Mouse (Mus musculus): ENCODE results near the gene Hoxb9. TPM values are rescaled to one million over a fixed set of nuclear protein-coding genes. Genes with fewer than 3 reads are reported as not detected.

The Hoxb9 gene
- polyA plus RNA-seq, 1 experiment from 2014 or later = not detected

GRCm38 (mm10) chr11:96322738-96323137 is 51.5 kb downstream of the Hoxb9 start:
- H3K27ac ChIP-seq (ENCODE audit: low read depth, low read length) = no peak overlapping the region
- no peak overlapping the region for H3K9ac ChIP-seq (ENCODE audit: low read length)
- H3K27me3 ChIP-seq (ENCODE audit: control insufficient read depth, insufficient read depth, low read length) = peaks cover 100% of the 10 kb centered on the region

GRCm38 (mm10) chr11:96323154-96323553 is 51.9 kb downstream of the Hoxb9 start, which contains the start of gene Hoxb3:
TSS of gene Hoxb3 (plus strand) at chr11:96323326.
- DNase-seq (ENCODE audit: low spot score, missing footprints) = no peak
- H3K4me2 ChIP-seq = no peak within 1 kb of the TSS
- 1% methylated on average over 10 of the region's 10 CpGs for WGBS
- H3K4me1 ChIP-seq (ENCODE audit: control insufficient read depth, insufficient read depth, low read length) = peaks cover 5% of the 10 kb centered on the region
- H3K9ac ChIP-seq (ENCODE audit: low read length) = no peak within 1 kb of the TSS
- peaks cover 100% of the 10 kb centered on the region for H3K27me3 ChIP-seq (ENCODE audit: control insufficient read depth, insufficient read depth, low read length)
- no peaks in the 10 kb centered on the region for H3K36me3 ChIP-seq (ENCODE audit: control insufficient read depth, insufficient read depth, low read length)
- H3K9me3 ChIP-seq (ENCODE audit: control insufficient read depth, low read length) = no peaks in the 10 kb centered on the region
- no peak for ATAC-seq (ENCODE audit: low FRiP score)
- no peak within 1 kb of the TSS for H3K27ac ChIP-seq (ENCODE audit: low read depth, low read length)
- no peak within 1 kb of the TSS for H3K4me3 ChIP-seq (ENCODE audit: low read depth, low read length)

More at GRCm38 (mm10) chr11:96322738-96323137, 51.5 kb downstream of the Hoxb9 start:
- Histone ChIP-seq H3K9me3 (ENCODE audit: control insufficient read depth, low read length) (no peaks in the 10 kb centered on the region), H3K36me3 (ENCODE audit: control insufficient read depth, insufficient read depth, low read length) (no peaks in the 10 kb centered on the region), H3K4me2 (no peak overlapping the region), H3K4me1 (ENCODE audit: control insufficient read depth, insufficient read depth, low read length) (peaks cover 5% of the 10 kb centered on the region), H3K4me3 (ENCODE audit: low read depth, low read length) (no peak overlapping the region)
- ATAC-seq (ENCODE audit: low FRiP score) (no peak), DNase-seq (ENCODE audit: low spot score, missing footprints) (no peak)
- WGBS = 5% methylated on average over 6 of the region's 6 CpGs

GRCm38 (mm10) chr11:96324125-96324524 is 52.9 kb downstream of the Hoxb9 start:
- peaks cover 100% of the 10 kb centered on the region for H3K27me3 ChIP-seq (ENCODE audit: control insufficient read depth, insufficient read depth, low read length)
- H3K27ac ChIP-seq (ENCODE audit: low read depth, low read length) = no peak overlapping the region
- DNase-seq (ENCODE audit: low spot score, missing footprints) (no peak), ATAC-seq (ENCODE audit: low FRiP score) (no peak)
- no peaks in the 10 kb centered on the region for H3K9me3 ChIP-seq (ENCODE audit: control insufficient read depth, low read length)
- 1% methylated on average over 5 of the region's 5 CpGs for WGBS
- no peaks in the 10 kb centered on the region for H3K36me3 ChIP-seq (ENCODE audit: control insufficient read depth, insufficient read depth, low read length)
- H3K4me3 ChIP-seq (ENCODE audit: low read depth, low read length) = no peak overlapping the region
- H3K4me1 ChIP-seq (ENCODE audit: control insufficient read depth, insufficient read depth, low read length) = peaks cover under 1% of the 10 kb centered on the region; the same call in 1 of the 2 replicates
- H3K9ac ChIP-seq (ENCODE audit: low read length) = no peak overlapping the region
- no peak overlapping the region for H3K4me2 ChIP-seq

DNA sequence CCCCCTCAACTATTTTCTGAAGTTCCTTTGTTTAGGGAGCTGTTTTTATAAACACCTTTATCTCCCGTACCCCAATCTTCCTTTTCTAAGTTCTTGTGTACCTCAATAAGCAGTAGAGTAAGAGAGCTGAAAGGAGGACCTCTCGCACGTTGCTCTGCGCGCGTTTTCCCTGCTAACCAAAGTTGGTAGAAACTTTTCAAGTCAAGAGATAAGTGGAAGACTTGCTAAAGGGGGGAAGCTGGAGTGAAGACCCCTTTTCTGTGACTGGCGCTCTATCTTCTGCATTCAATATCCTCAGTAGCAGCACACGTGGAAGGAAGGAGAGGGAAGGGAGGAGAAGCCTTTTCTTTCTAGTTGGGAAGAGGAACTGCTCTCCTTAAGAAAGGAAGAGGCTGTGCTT is 53.7 kb downstream of the Hoxb9 start:
- no peaks in the 10 kb centered on the region for H3K9me3 ChIP-seq (ENCODE audit: control insufficient read depth, low read length)
- H3K9ac ChIP-seq (ENCODE audit: low read length) = no peak overlapping the region
- H3K4me3 ChIP-seq (ENCODE audit: low read depth, low read length) = no peak overlapping the region
- no peak overlapping the region for H3K4me2 ChIP-seq
- no peaks in the 10 kb centered on the region for H3K36me3 ChIP-seq (ENCODE audit: control insufficient read depth, insufficient read depth, low read length)
- ATAC-seq (ENCODE audit: low FRiP score) (no peak), DNase-seq (ENCODE audit: low spot score, missing footprints) (no peak)
- 2% methylated on average over 8 of the region's 8 CpGs for WGBS
- H3K4me1 ChIP-seq (ENCODE audit: control insufficient read depth, insufficient read depth, low read length) = no peaks in the 10 kb centered on the region
- H3K27me3 ChIP-seq (ENCODE audit: control insufficient read depth, insufficient read depth, low read length) = peaks cover 100% of the 10 kb centered on the region
- no peak overlapping the region for H3K27ac ChIP-seq (ENCODE audit: low read depth, low read length)

GRCm38 (mm10) chr11:96325747-96326212 is 54.5 kb downstream of the Hoxb9 start:
- Histone ChIP-seq H3K36me3 (ENCODE audit: control insufficient read depth, insufficient read depth, low read length) (no peaks in the 10 kb centered on the region), H3K4me3 (ENCODE audit: low read depth, low read length) (no peak overlapping the region), H3K4me1 (ENCODE audit: control insufficient read depth, insufficient read depth, low read length) (no peaks in the 10 kb centered on the region), H3K9me3 (ENCODE audit: control insufficient read depth, low read length) (no peaks in the 10 kb centered on the region), H3K27me3 (ENCODE audit: control insufficient read depth, insufficient read depth, low read length) (peaks cover 100% of the 10 kb centered on the region), H3K4me2 (no peak overlapping the region), H3K9ac (ENCODE audit: low read length) (no peak overlapping the region), H3K27ac (ENCODE audit: low read depth, low read length) (no peak overlapping the region)
- DNase-seq (ENCODE audit: low spot score, missing footprints) (no peak), ATAC-seq (ENCODE audit: low FRiP score) (no peak)
- 2% methylated on average over 22 of the region's 22 CpGs for WGBS

MicroRNA genes within 50 kb of the gene (microRNA counts, 519-probe panel; counts per million panel counts)
- microRNA mmu-miR-10a (1,880 counts per million, percentile 3 among the panel's probes with 10 or more counts), microRNA mmu-miR-196a (not detected)

Small RNAs within 50 kb of the gene (microRNA-seq; reads per million reads assigned to microRNA genes)
- gene Mir10a = 130 reads per million, percentile 57 among the genes with 10 or more reads in this experiment
- not detected for gene Mir196a-1

Other genes starting within 250 kb of the Hoxb9 start
- gene Gip, start 246.9 kb upstream of the Hoxb9 start, polyA plus RNA-seq (2014; fragmentation: Nextera tagmentation; extraction: Ambion mirVana) = not detected in 2 replicates
- gene Snf8, start 236.6 kb upstream of the Hoxb9 start, polyA plus RNA-seq (2014; fragmentation: Nextera tagmentation; extraction: Ambion mirVana) = 36.7 and 43.0 TPM in 2 replicates
- 21.5 and 22.3 TPM in 2 replicates for gene Ube2z, start 206.1 kb upstream of the Hoxb9 start, polyA plus RNA-seq (2014; fragmentation: Nextera tagmentation; extraction: Ambion mirVana)
- gene Atp5g1, start 195.8 kb upstream of the Hoxb9 start, polyA plus RNA-seq (2014; fragmentation: Nextera tagmentation; extraction: Ambion mirVana) = 405 and 437 TPM in 2 replicates
- gene Calcoco2, start 159.5 kb upstream of the Hoxb9 start, polyA plus RNA-seq (2014; fragmentation: Nextera tagmentation; extraction: Ambion mirVana) = not detected in 2 replicates
- not detected in 2 replicates for gene Ttll6, start 137.7 kb upstream of the Hoxb9 start, polyA plus RNA-seq (2014; fragmentation: Nextera tagmentation; extraction: Ambion mirVana)
- gene Hoxb13, start 77.1 kb upstream of the Hoxb9 start, polyA plus RNA-seq (2014; fragmentation: Nextera tagmentation; extraction: Ambion mirVana) = not detected in 2 replicates
- gene Hoxb8, start 10.4 kb downstream of the Hoxb9 start, polyA plus RNA-seq (2014; fragmentation: Nextera tagmentation; extraction: Ambion mirVana) = not detected in 2 replicates
- not detected in 2 replicates for gene Hoxb7, start 15.2 kb downstream of the Hoxb9 start, polyA plus RNA-seq (2014; fragmentation: Nextera tagmentation; extraction: Ambion mirVana)
- not detected in 2 replicates for gene Hoxb6, start 21.0 kb downstream of the Hoxb9 start, polyA plus RNA-seq (2014; fragmentation: Nextera tagmentation; extraction: Ambion mirVana)
- gene Hoxb5, start 31.9 kb downstream of the Hoxb9 start, polyA plus RNA-seq (2014; fragmentation: Nextera tagmentation; extraction: Ambion mirVana) = not detected in 2 replicates
- gene Hoxb4, start 46.8 kb downstream of the Hoxb9 start, polyA plus RNA-seq (2014; fragmentation: Nextera tagmentation; extraction: Ambion mirVana) = not detected in 2 replicates
- not detected in 2 replicates for gene Hoxb3, start 51.9 kb downstream of the Hoxb9 start, polyA plus RNA-seq (2014; fragmentation: Nextera tagmentation; extraction: Ambion mirVana)
- not detected in 2 replicates for gene Hoxb2, start 79.1 kb downstream of the Hoxb9 start, polyA plus RNA-seq (2014; fragmentation: Nextera tagmentation; extraction: Ambion mirVana)
- gene Hoxb1, start 94.3 kb downstream of the Hoxb9 start, polyA plus RNA-seq (2014; fragmentation: Nextera tagmentation; extraction: Ambion mirVana) = not detected in 2 replicates
- gene Skap1, start 193.1 kb downstream of the Hoxb9 start, polyA plus RNA-seq (2014; fragmentation: Nextera tagmentation; extraction: Ambion mirVana) = 1.2 and 1.3 TPM in 2 replicates